Mouse (Mus musculus) myocyte (in vitro differentiated cells): ENCODE results near the gene Axl. TPM values are rescaled to one million over a fixed set of nuclear protein-coding genes. Genes with fewer than 3 reads are reported as not detected.
A peak's percentile ranks its signal among the peaks of the same experiment; 100 is the strongest.

Experiments
- H3K27me3 ChIP-seq: one replicate; pipeline ENCODE4 v1.6.1; 2011; ENCODE audit not compliant: control insufficient read depth, insufficient read depth, insufficient read length
- H3K36me3 ChIP-seq: one replicate; pipeline ENCODE4 v1.6.1; 2011; ENCODE audit not compliant: control insufficient read depth, insufficient read depth
- H3K4me2 ChIP-seq: one replicate; pipeline ENCODE4 v1.6.1; 2011; ENCODE audit warnings: low read depth, control low read depth
- H3K4me3 ChIP-seq: one replicate; pipeline ENCODE4 v1.5.1; 2011; ENCODE audit warnings: mild to moderate bottlenecking, control low read depth, moderate library complexity
- H3K79me2 ChIP-seq: one replicate; pipeline ENCODE4 v1.6.1; 2011; ENCODE audit not compliant: control insufficient read depth, insufficient read depth
- H3ac ChIP-seq: one replicate; pipeline ENCODE4 v1.6.1; 2011; ENCODE audit not compliant: control insufficient read depth, insufficient read length
- CEBPB ChIP-seq: IDR thresholded peaks from 2 replicates; pipeline ENCODE4 v1.6.1; 2011; ENCODE audit warnings: mild to moderate bottlenecking, moderate library complexity; ENCODE audit not compliant: poor library complexity, insufficient read depth, severe bottlenecking
- E2F4 ChIP-seq: IDR thresholded peaks from one replicate; pipeline ENCODE4 v1.6.1; 2011; ENCODE audit warnings: mild to moderate bottlenecking, control low read depth, moderate library complexity; ENCODE audit not compliant: insufficient read depth
- MAX ChIP-seq: IDR thresholded peaks from one replicate; pipeline ENCODE4 v1.6.1; 2011; ENCODE audit warnings: low read depth, mild to moderate bottlenecking, control low read depth
- MYOD1 ChIP-seq, 3 experiments: IDR thresholded peaks; one replicate each; pipeline ENCODE4 v1.6.1; 2011; ENCODE audit warnings: control low read depth in 2 of 3, low read depth in 2 of 3, mild to moderate bottlenecking in 2 of 3, moderate library complexity in 1 of 3; ENCODE audit not compliant: insufficient read length in 2 of 3, control insufficient read depth in 1 of 3
- MYOG ChIP-seq, 3 experiments: IDR thresholded peaks; one replicate each; pipeline ENCODE4 v1.6.1; 2011; ENCODE audit warnings: control low read depth in 2 of 3, low read depth in 2 of 3, mild to moderate bottlenecking in 2 of 3; ENCODE audit not compliant: insufficient read length in 2 of 3, control insufficient read depth in 1 of 3, insufficient read depth in 1 of 3
- POLR2A ChIP-seq: IDR thresholded peaks from one replicate; pipeline ENCODE4 v1.6.1; 2011; ENCODE audit warnings: low read depth, mild to moderate bottlenecking, control low read depth, moderate library complexity; ENCODE audit not compliant: insufficient read length
- POLR2AphosphoS2 ChIP-seq: IDR thresholded peaks from one replicate; pipeline ENCODE4 v1.6.1; 2011; ENCODE audit warnings: low read depth, control low read depth; ENCODE audit not compliant: insufficient read length
- REST ChIP-seq: IDR thresholded peaks from one replicate; pipeline ENCODE4 v1.6.1; 2011; ENCODE audit warnings: mild to moderate bottlenecking, control low read depth, moderate library complexity; ENCODE audit not compliant: insufficient read depth, insufficient read length
- SRF ChIP-seq: IDR thresholded peaks from one replicate; pipeline ENCODE4 v1.6.1; 2011; ENCODE audit warnings: low read depth; ENCODE audit not compliant: control insufficient read depth, insufficient read length
- TCF12 ChIP-seq: IDR thresholded peaks from one replicate; pipeline ENCODE4 v1.6.1; 2011; ENCODE audit warnings: mild to moderate bottlenecking, control low read depth; ENCODE audit not compliant: poor library complexity, insufficient read depth, severe bottlenecking
- TCF3 ChIP-seq: IDR thresholded peaks from one replicate; pipeline ENCODE4 v1.6.1; 2011; ENCODE audit warnings: low read depth, control low read depth; ENCODE audit not compliant: insufficient read length
- USF1 ChIP-seq: IDR thresholded peaks from one replicate; pipeline ENCODE4 v1.6.1; 2011; ENCODE audit warnings: low read depth, mild to moderate bottlenecking, control low read depth, moderate library complexity
- polyA plus RNA-seq: library from polyadenylated mRNA; unstranded; fragments of >200 nt; fragmentation: generic; extraction: Trizol; gene quantifications from one replicate; pipeline ENCODE4 v1.2.1, GENCODE M21; 2012; ENCODE audit warnings: missing spikeins

Gene Axl
- polyA plus RNA-seq, 1 experiment = 112 TPM

- Histone ChIP-seq H3K27me3 (no peaks in the 10 kb centered on the region), H3ac (no peak overlapping the region), H3K4me2 (peak overlapping the region; percentile 87), H3K36me3 (peaks cover 14% of the 10 kb centered on the region), H3K4me3 (peak overlapping the region; percentile 73), H3K79me2 (peaks cover 21% of the 10 kb centered on the region)
- TF ChIP-seq TCF3 (no peak), MAX (no peak), SRF (no peak), POLR2A (no peak), CEBPB (no peak), USF1 (no peak)
Observed at GRCm38 (mm10) chr7:25717478-25717877, 71.0 kb downstream of the Axl start.

GRCm38 (mm10) chr7:25715731-25716271 lies 72.7 kb downstream of the Axl start:
- Histone ChIP-seq H3K4me2 (no peak overlapping the region), H3ac (no peak overlapping the region), H3K4me3 (no peak overlapping the region), H3K27me3 (no peaks in the 10 kb centered on the region), H3K79me2 (peaks cover 21% of the 10 kb centered on the region), H3K36me3 (peaks cover 11% of the 10 kb centered on the region)
- TF ChIP-seq POLR2A (peak; percentile 25), POLR2AphosphoS2 (peak; percentile 7), SRF (no peak)

- Histone ChIP-seq H3K4me2 (no peak overlapping the region), H3K27me3 (no peaks in the 10 kb centered on the region), H3K79me2 (peaks cover 21% of the 10 kb centered on the region), H3K4me3 (no peak overlapping the region), H3ac (no peak overlapping the region), H3K36me3 (peaks cover 11% of the 10 kb centered on the region)
- TF ChIP-seq MYOD1 (IDR thresholded peaks at IDR 0.05; ENCODE audit: control insufficient read depth in 1 of 3, insufficient read length in 2 of 3, low read depth in 2 of 3) = no peak
- no peak for TF ChIP-seq MAX
- TF ChIP-seq USF1 = no peak
- TF ChIP-seq POLR2A = no peak
- TF ChIP-seq POLR2AphosphoS2 = no peak
- no peak for TF ChIP-seq SRF
- no peak for TF ChIP-seq TCF3
- no peak for TF ChIP-seq E2F4
- TF ChIP-seq CEBPB = no peak
- TF ChIP-seq TCF12 = no peak
- no peak for TF ChIP-seq REST
Observed at GRCm38 (mm10) chr7:25714581-25714980, 73.9 kb downstream of the Axl start.

GRCm38 (mm10) chr7:25712801-25713200 lies 75.7 kb downstream of the Axl start:
- TF ChIP-seq SRF = no peak
- no peak for TF ChIP-seq MAX
- no peak for TF ChIP-seq REST
- Histone ChIP-seq H3K4me3 (no peak overlapping the region), H3K27me3 (no peaks in the 10 kb centered on the region), H3K36me3 (peaks cover 11% of the 10 kb centered on the region), H3K4me2 (no peak overlapping the region), H3ac (no peak overlapping the region), H3K79me2 (peaks cover 12% of the 10 kb centered on the region)

GRCm38 (mm10) chr7:25711731-25712197 lies 76.7 kb downstream of the Axl start:
- peak; percentile 61 for TF ChIP-seq TCF3
- TF ChIP-seq E2F4 = no peak
- no peak for TF ChIP-seq SRF
- peak; percentile 18 for TF ChIP-seq POLR2A
- TF ChIP-seq POLR2AphosphoS2 = no peak
- TF ChIP-seq TCF12 = peak; percentile 82
- TF ChIP-seq USF1 = no peak
- peak in 2 of 3 experiments; percentile 64 to 87 for TF ChIP-seq MYOD1 (IDR thresholded peaks at IDR 0.05; ENCODE audit: control insufficient read depth in 1 of 3, insufficient read length in 2 of 3, low read depth in 2 of 3)
- no peak for TF ChIP-seq REST
- TF ChIP-seq MYOG (IDR thresholded peaks at IDR 0.05; ENCODE audit: control insufficient read depth in 1 of 3, insufficient read depth in 1 of 3, insufficient read length in 2 of 3, low read depth in 2 of 3) = peak in 2 of 3 experiments; percentile 50 to 81
- TF ChIP-seq MAX = peak; percentile 26
- 0 out of 2 replicates have a peak, but pooled peaks have one; percentile 3 for TF ChIP-seq CEBPB
- Histone ChIP-seq H3ac (no peak overlapping the region), H3K79me2 (peaks cover 2% of the 10 kb centered on the region), H3K4me3 (no peak overlapping the region), H3K27me3 (no peaks in the 10 kb centered on the region), H3K36me3 (peaks cover 11% of the 10 kb centered on the region), H3K4me2 (peak overlapping the region; percentile 78)
